Mouse (Mus musculus) embryonic facial prominence, embryonic 11.5 days (tissue): Measurements from ENCODE around the gene Arhgef7. TPM values are rescaled to one million over a fixed set of nuclear protein-coding genes. Genes with fewer than 3 reads are reported as not detected.

ENCODE experiments used
- ATAC-seq: fragments of 200-750 bp; cut with Nextera tagmentation; replicated peaks from 2 replicates; pipeline ENCODE4 v1.8.0; 2017; ENCODE audit warnings: low read depth; ENCODE audit not compliant: insufficient number of reproducible peaks, low FRiP score, low TSS enrichment
- DNase-seq: peaks from one replicate; pipeline ENCODE4 v3.0.0-alpha.2; 2015; ENCODE audit warnings: low spot score
- H3K27ac ChIP-seq: fragments of 300-500 bp; sonication (generic); replicated peaks from 2 replicates; pipeline ENCODE4 v1.5.1; 2014; ENCODE audit warnings: mild to moderate bottlenecking, low read depth, low read length, control low read depth
- H3K27me3 ChIP-seq: fragments of 300-500 bp; sonication (generic); 2 replicates; pipeline ENCODE4 v1.6.1; 2014; ENCODE audit warnings: mild to moderate bottlenecking, low read length, moderate library complexity, mixed read lengths; ENCODE audit not compliant: control insufficient read depth, insufficient read depth
- H3K36me3 ChIP-seq: fragments of 300-500 bp; sonication (generic); replicated peaks from 2 replicates; pipeline ENCODE4 v1.6.1; 2014; ENCODE audit warnings: low read depth, mild to moderate bottlenecking, low read length, moderate library complexity, mixed read lengths; ENCODE audit not compliant: control insufficient read depth, insufficient read depth
- H3K4me1 ChIP-seq: fragments of 300-500 bp; sonication (generic); 2 replicates; pipeline ENCODE4 v1.6.1; 2014; ENCODE audit warnings: low read length, mixed read lengths; ENCODE audit not compliant: control insufficient read depth, insufficient read depth
- H3K4me2 ChIP-seq: fragments of 300-500 bp; sonication (generic); 2 replicates; pipeline ENCODE4 v1.6.1; 2014; ENCODE audit warnings: low read depth, mild to moderate bottlenecking, control low read depth, low read length, moderate library complexity
- H3K4me3 ChIP-seq: fragments of 300-500 bp; sonication (generic); 2 replicates; pipeline ENCODE4 v1.5.1; 2014; ENCODE audit warnings: low read depth, low read length, control low read depth
- H3K9ac ChIP-seq: fragments of 300-500 bp; sonication (generic); replicated peaks from 2 replicates; pipeline ENCODE4 v1.6.1; 2014; ENCODE audit warnings: mild to moderate bottlenecking, control low read depth, low read length
- H3K9me3 ChIP-seq: fragments of 300-500 bp; sonication (generic); replicated peaks from 2 replicates; pipeline ENCODE4 v1.6.1; 2016; ENCODE audit warnings: mild to moderate bottlenecking, low read length, inconsistent platforms, mixed read lengths; ENCODE audit not compliant: control insufficient read depth
- WGBS: fragments of 180-500 bp; shearing (Covaris S2); extraction: QIAGEN DNeasy Blood & Tissue Kit; methylation state at CpG from one replicate; pipeline ENCODE4 v1.1.7; 2014; 5-methylcytosine and 5-hydroxymethylcytosine counted together
- polyA plus RNA-seq: library from polyadenylated mRNA; unstranded; fragments of >200 nt; fragmentation: Nextera tagmentation; extraction: Ambion mirVana; gene quantifications from 2 replicates; pipeline ENCODE4 v1.2.1, GENCODE M21; 2014

Gene Arhgef7
- polyA plus RNA-seq, 1 experiment from 2014 or later, result 45.5 TPM

GRCm38 (mm10) chr8:11808047-11808446 is 80.5 kb downstream of the Arhgef7 start:
- no peaks in the 10 kb centered on the region for H3K27me3 ChIP-seq
- peaks cover 14% of the 10 kb centered on the region for H3K36me3 ChIP-seq
- no peak overlapping the region for H3K9ac ChIP-seq
- H3K4me2 ChIP-seq, result no peak overlapping the region
- H3K4me1 ChIP-seq, result no peaks in the 10 kb centered on the region
- ATAC-seq (no peak), DNase-seq (no peak)
- H3K27ac ChIP-seq, result no peak overlapping the region
- 93% methylated on average over 5 of the region's 5 CpGs for WGBS
- H3K9me3 ChIP-seq, result no peaks in the 10 kb centered on the region
- no peak overlapping the region for H3K4me3 ChIP-seq

GRCm38 (mm10) chr8:11810426-11810825 is 82.9 kb downstream of the Arhgef7 start:
- Histone ChIP-seq H3K4me2 (no peak overlapping the region), H3K27me3 (no peaks in the 10 kb centered on the region), H3K4me3 (no peak overlapping the region), H3K4me1 (no peaks in the 10 kb centered on the region), H3K9me3 (no peaks in the 10 kb centered on the region), H3K36me3 (peaks cover 16% of the 10 kb centered on the region), H3K27ac (no peak overlapping the region), H3K9ac (no peak overlapping the region)
- ATAC-seq (no peak), DNase-seq (no peak)
- 92% methylated on average over 5 of the region's 5 CpGs for WGBS

- DNase-seq (no peak), ATAC-seq (no peak)
- peaks cover 18% of the 10 kb centered on the region for H3K36me3 ChIP-seq
- H3K4me3 ChIP-seq, result no peak overlapping the region
- no peaks in the 10 kb centered on the region for H3K27me3 ChIP-seq
- H3K9me3 ChIP-seq, result no peaks in the 10 kb centered on the region
- no peak overlapping the region for H3K27ac ChIP-seq
- no peaks in the 10 kb centered on the region for H3K4me1 ChIP-seq
- WGBS, result 84% methylated on average over 7 of the region's 7 CpGs
- no peak overlapping the region for H3K9ac ChIP-seq
- no peak overlapping the region for H3K4me2 ChIP-seq
Observed at GRCm38 (mm10) chr8:11813801-11814200, 86.3 kb downstream of the Arhgef7 start.

GRCm38 (mm10) chr8:11815206-11815605 is 87.7 kb downstream of the Arhgef7 start:
- 80% methylated on average over 7 of the region's 7 CpGs for WGBS
- Histone ChIP-seq H3K27me3 (no peaks in the 10 kb centered on the region), H3K36me3 (peaks cover 13% of the 10 kb centered on the region), H3K9ac (no peak overlapping the region), H3K4me3 (no peak overlapping the region), H3K4me1 (no peaks in the 10 kb centered on the region), H3K9me3 (no peaks in the 10 kb centered on the region), H3K27ac (no peak overlapping the region), H3K4me2 (no peak overlapping the region)
- DNase-seq (no peak), ATAC-seq (no peak)

GRCm38 (mm10) chr8:11820136-11820535 is 92.6 kb downstream of the Arhgef7 start:
- DNase-seq (no peak), ATAC-seq (no peak)
- Histone ChIP-seq H3K9me3 (no peaks in the 10 kb centered on the region), H3K27me3 (no peaks in the 10 kb centered on the region), H3K4me3 (no peak overlapping the region), H3K4me2 (no peak overlapping the region), H3K9ac (no peak overlapping the region), H3K27ac (no peak overlapping the region), H3K36me3 (peaks cover 11% of the 10 kb centered on the region), H3K4me1 (no peaks in the 10 kb centered on the region)
- 91% methylated on average over 5 of the region's 5 CpGs for WGBS

GRCm38 (mm10) chr8:11820568-11820967 is 93.0 kb downstream of the Arhgef7 start:
- no peak overlapping the region for H3K4me3 ChIP-seq
- peaks cover 9% of the 10 kb centered on the region for H3K36me3 ChIP-seq
- H3K9ac ChIP-seq, result no peak overlapping the region
- ATAC-seq, result no peak
- 88% methylated on average over 5 of the region's 5 CpGs for WGBS
- no peak overlapping the region for H3K27ac ChIP-seq
- no peak for DNase-seq
- no peaks in the 10 kb centered on the region for H3K9me3 ChIP-seq
- no peaks in the 10 kb centered on the region for H3K4me1 ChIP-seq
- no peaks in the 10 kb centered on the region for H3K27me3 ChIP-seq
- H3K4me2 ChIP-seq, result no peak overlapping the region

- no peaks in the 10 kb centered on the region for H3K9me3 ChIP-seq
Observed at GRCm38 (mm10) chr8:11821451-11822206, 94.1 kb downstream of the Arhgef7 start.

GRCm38 (mm10) chr8:11822550-11823060 is 95.1 kb downstream of the Arhgef7 start:
- WGBS, result 76% methylated on average over 9 of the region's 9 CpGs
- Histone ChIP-seq H3K4me1 (no peaks in the 10 kb centered on the region), H3K9me3 (no peaks in the 10 kb centered on the region), H3K9ac (no peak overlapping the region), H3K4me2 (no peak overlapping the region), H3K36me3 (peaks cover 9% of the 10 kb centered on the region), H3K4me3 (no peak overlapping the region), H3K27me3 (no peaks in the 10 kb centered on the region), H3K27ac (no peak overlapping the region)
- DNase-seq (no peak), ATAC-seq (no peak)

More at GRCm38 (mm10) chr8:11821451-11822206, 94.1 kb downstream of the Arhgef7 start:
- peaks cover 9% of the 10 kb centered on the region for H3K36me3 ChIP-seq
- DNase-seq, result no peak
- 92% methylated on average over 14 of the region's 14 CpGs for WGBS
- no peak overlapping the region for H3K4me3 ChIP-seq
- no peaks in the 10 kb centered on the region for H3K4me1 ChIP-seq
- H3K4me2 ChIP-seq, result no peak overlapping the region
- H3K27ac ChIP-seq, result no peak overlapping the region
- H3K9ac ChIP-seq, result no peak overlapping the region
- no peaks in the 10 kb centered on the region for H3K27me3 ChIP-seq
- ATAC-seq, result no peak
